Mouse (Mus musculus) stomach, embryonic 16.5 days (tissue): Measurements from ENCODE around the gene Por. TPM values are rescaled to one million over a fixed set of nuclear protein-coding genes. Genes with fewer than 3 reads are reported as not detected.

Source experiments
- ATAC-seq: fragments of 200-750 bp; cut with Nextera tagmentation; 2 replicates; pipeline ENCODE4 v1.8.0; 2017; ENCODE audit warnings: moderate number of reproducible peaks, moderate TSS enrichment; ENCODE audit not compliant: insufficient read depth, low FRiP score
- H3K27ac ChIP-seq: fragments of 300-500 bp; sonication (generic); 2 replicates; pipeline ENCODE4 v1.5.1; 2014; ENCODE audit warnings: low read length
- H3K27me3 ChIP-seq: fragments of 300-500 bp; sonication (generic); 2 replicates; pipeline ENCODE4 v1.6.1; 2014; ENCODE audit warnings: low read length, control low read depth, mixed read lengths; ENCODE audit not compliant: control insufficient read depth, insufficient read depth
- H3K36me3 ChIP-seq: fragments of 300-500 bp; sonication (generic); 2 replicates; pipeline ENCODE4 v1.6.1; 2014; ENCODE audit warnings: low read length; ENCODE audit not compliant: control insufficient read depth, insufficient read depth
- H3K4me1 ChIP-seq: fragments of 300-500 bp; sonication (generic); 2 replicates; pipeline ENCODE4 v1.6.1; 2014; ENCODE audit warnings: low read length, control low read depth, mixed read lengths; ENCODE audit not compliant: control insufficient read depth, insufficient read depth
- H3K4me2 ChIP-seq: fragments of 300-500 bp; sonication (generic); 2 replicates; pipeline ENCODE4 v1.6.1; 2014; ENCODE audit warnings: low read depth, low read length, mixed read lengths
- H3K4me3 ChIP-seq: fragments of 300-500 bp; sonication (generic); replicated peaks from 2 replicates; pipeline ENCODE4 v1.5.1; 2014; ENCODE audit warnings: mild to moderate bottlenecking, low read length
- H3K9ac ChIP-seq: fragments of 300-500 bp; sonication (generic); 2 replicates; pipeline ENCODE4 v1.6.1; 2014; ENCODE audit warnings: low read length
- H3K9me3 ChIP-seq: fragments of 300-500 bp; sonication (generic); replicated peaks from 2 replicates; pipeline ENCODE4 v1.6.1; 2016; ENCODE audit warnings: low read length, control low read depth; ENCODE audit not compliant: control insufficient read depth
- WGBS: fragments of 180-500 bp; shearing (Covaris S2); extraction: QIAGEN DNeasy Blood & Tissue Kit; methylation state at CpG from one replicate; pipeline ENCODE4 v1.1.7; 2014; 5-methylcytosine and 5-hydroxymethylcytosine counted together
- polyA plus RNA-seq: library from polyadenylated mRNA; unstranded; fragments of >200 nt; fragmentation: Nextera tagmentation; extraction: Ambion mirVana; gene quantifications from 2 replicates; pipeline ENCODE4 v1.2.1, GENCODE M21; 2015

Por gene
- polyA plus RNA-seq, 1 experiment from 2014 or later, result 136 TPM

DNA sequence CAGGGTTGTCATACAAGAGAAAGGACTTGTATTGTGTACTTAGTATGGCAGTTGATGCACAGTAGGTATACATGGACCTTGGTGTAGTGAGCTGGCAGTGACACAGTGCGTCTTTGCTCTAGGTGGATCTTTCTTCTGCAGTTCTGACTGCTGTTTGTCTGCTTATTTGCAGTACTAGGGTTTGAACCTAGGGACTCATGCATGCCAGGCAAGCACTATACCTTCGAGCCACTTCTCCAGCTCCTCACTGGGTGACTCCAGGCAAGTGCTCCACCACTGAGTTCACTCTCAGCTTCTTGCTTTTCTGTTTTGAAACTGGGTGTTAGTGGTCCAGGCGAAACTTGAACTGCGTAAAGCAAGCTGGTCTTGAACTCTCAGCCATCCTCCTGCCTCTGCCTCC, 31.8 kb downstream of the Por start:
- Histone ChIP-seq H3K4me3 (no peak overlapping the region), H3K36me3 (no peaks in the 10 kb centered on the region), H3K9ac (no peak overlapping the region), H3K4me1 (peaks cover 7% of the 10 kb centered on the region; the same call in 1 of the 2 replicates), H3K27ac (no peak overlapping the region), H3K9me3 (no peaks in the 10 kb centered on the region), H3K4me2 (no peak overlapping the region), H3K27me3 (no peaks in the 10 kb centered on the region)
- no peak for ATAC-seq
- 95% methylated on average over 4 of the region's 4 CpGs for WGBS

DNA sequence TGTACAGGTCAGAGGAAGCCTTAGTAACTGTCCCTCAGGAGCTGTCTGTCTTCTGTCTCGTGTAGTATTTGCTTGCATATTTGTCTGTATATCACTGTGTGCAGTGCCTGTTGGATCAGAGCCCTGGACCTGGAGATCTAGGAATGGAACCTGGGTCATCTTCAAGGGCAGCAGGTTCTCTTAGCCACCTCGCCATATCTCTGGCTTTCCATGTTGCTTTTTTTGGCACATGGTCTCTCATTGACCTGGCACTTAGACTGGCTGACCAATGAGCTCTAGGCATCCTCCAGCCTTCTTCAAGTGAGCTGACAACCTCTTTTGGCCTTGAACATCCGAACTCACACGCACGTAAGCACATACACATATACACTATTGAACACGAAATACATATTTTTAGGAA, 32.4 kb downstream of the Por start:
- no peaks in the 10 kb centered on the region for H3K36me3 ChIP-seq
- 86% methylated on average over 6 of the region's 6 CpGs for WGBS
- H3K27ac ChIP-seq, result peak overlapping the region; percentile 44; the same call in 1 of the 2 replicates
- H3K9ac ChIP-seq, result no peak overlapping the region
- H3K4me2 ChIP-seq, result no peak overlapping the region
- no peak overlapping the region for H3K4me3 ChIP-seq
- no peaks in the 10 kb centered on the region for H3K9me3 ChIP-seq
- H3K27me3 ChIP-seq, result no peaks in the 10 kb centered on the region
- no peak for ATAC-seq
- H3K4me1 ChIP-seq, result peaks cover 7% of the 10 kb centered on the region; the same call in 1 of the 2 replicates

DNA sequence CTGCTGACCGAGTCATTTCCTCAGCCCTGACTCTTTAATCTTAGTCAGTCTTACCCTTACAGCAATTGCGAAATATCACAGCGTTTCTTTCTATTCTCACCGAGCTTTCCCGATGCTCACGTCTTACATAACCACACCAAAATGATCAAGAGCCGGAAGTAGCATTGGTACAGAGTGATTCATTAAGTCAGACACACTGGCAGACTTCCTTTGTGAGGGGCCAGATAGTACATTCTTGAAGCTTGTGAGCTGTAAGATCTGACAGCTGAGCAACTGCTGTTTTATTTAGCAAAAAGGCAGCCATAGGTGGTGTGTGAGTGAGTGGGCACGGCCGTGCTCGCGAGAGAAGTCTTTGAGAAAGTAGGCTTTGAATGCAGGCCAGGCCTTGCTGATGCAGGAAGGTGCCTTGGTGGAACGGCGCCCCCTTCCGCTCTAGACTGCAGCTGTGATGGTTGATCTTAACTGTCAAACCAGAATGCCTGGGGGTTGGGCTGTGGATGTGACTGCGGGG, 32.9 kb downstream of the Por start:
- ATAC-seq, result 0 out of 2 replicates have a peak, but pooled peaks have one; percentile 29
- H3K27ac ChIP-seq, result peak overlapping the region; percentile 44
- H3K9me3 ChIP-seq, result no peaks in the 10 kb centered on the region
- H3K9ac ChIP-seq, result no peak overlapping the region
- H3K4me1 ChIP-seq, result peaks cover 7% of the 10 kb centered on the region; the same call in 1 of the 2 replicates
- H3K36me3 ChIP-seq, result no peaks in the 10 kb centered on the region
- no peak overlapping the region for H3K4me2 ChIP-seq
- 59% methylated on average over 15 of the region's 15 CpGs for WGBS
- no peak overlapping the region for H3K4me3 ChIP-seq
- no peaks in the 10 kb centered on the region for H3K27me3 ChIP-seq

DNA sequence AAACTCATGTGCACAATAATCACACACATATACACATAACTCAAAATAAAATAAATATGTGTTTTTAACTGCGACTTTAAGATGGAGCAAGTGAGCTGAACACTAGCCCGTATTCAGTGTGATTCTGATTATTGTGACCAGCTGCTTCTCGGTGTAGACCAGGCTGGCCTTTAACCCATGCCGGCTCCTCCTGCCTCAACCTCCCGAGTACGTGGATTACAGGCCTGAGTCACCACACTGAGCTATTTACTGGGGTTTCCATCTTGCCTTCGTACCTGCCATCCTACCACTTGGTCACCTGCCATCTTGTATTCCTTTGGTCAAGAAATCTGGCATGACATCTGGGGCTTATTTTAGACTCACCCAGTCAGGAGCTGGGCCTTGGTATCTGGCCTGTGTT, 33.6 kb downstream of the Por start:
- Histone ChIP-seq H3K9me3 (no peaks in the 10 kb centered on the region), H3K27ac (no peak overlapping the region)
- no peak for ATAC-seq

DNA sequence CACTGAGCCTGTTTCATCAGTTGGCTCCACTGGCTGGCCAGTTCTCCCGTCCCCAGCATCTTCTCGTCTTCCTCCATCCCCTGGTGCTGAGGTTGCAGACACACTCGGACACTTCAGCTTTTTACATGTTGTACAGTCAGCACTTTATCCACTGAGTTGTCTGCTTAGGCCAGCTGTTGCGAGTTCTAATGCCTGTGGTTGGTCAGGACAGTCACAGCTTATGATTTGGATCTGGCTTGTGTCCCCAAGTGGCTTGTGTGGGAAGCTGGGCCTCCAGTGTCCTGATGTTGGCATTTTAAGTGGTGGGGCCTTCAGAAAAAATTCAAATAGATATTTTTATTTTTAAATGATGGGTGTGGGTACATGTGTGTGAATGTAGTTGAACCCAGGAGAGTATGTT, 35.5 kb downstream of the Por start:
- H3K4me2 ChIP-seq, result no peak overlapping the region
- H3K36me3 ChIP-seq, result no peaks in the 10 kb centered on the region
- H3K4me3 ChIP-seq, result no peak overlapping the region
- ATAC-seq, result no peak
- no peak overlapping the region for H3K27ac ChIP-seq
- H3K4me1 ChIP-seq, result peaks cover 7% of the 10 kb centered on the region; the same call in 1 of the 2 replicates
- no peak overlapping the region for H3K9ac ChIP-seq
- H3K9me3 ChIP-seq, result no peaks in the 10 kb centered on the region
- WGBS, result 87% methylated on average over 4 of the region's 4 CpGs
- no peaks in the 10 kb centered on the region for H3K27me3 ChIP-seq

More for the DNA sequence above, 33.6 kb downstream of the Por start:
- Histone ChIP-seq H3K4me1 (peaks cover 7% of the 10 kb centered on the region; the same call in 1 of the 2 replicates), H3K27me3 (no peaks in the 10 kb centered on the region), H3K4me2 (no peak overlapping the region), H3K4me3 (no peak overlapping the region), H3K36me3 (no peaks in the 10 kb centered on the region), H3K9ac (no peak overlapping the region)
- 92% methylated on average over 7 of the region's 7 CpGs for WGBS

DNA sequence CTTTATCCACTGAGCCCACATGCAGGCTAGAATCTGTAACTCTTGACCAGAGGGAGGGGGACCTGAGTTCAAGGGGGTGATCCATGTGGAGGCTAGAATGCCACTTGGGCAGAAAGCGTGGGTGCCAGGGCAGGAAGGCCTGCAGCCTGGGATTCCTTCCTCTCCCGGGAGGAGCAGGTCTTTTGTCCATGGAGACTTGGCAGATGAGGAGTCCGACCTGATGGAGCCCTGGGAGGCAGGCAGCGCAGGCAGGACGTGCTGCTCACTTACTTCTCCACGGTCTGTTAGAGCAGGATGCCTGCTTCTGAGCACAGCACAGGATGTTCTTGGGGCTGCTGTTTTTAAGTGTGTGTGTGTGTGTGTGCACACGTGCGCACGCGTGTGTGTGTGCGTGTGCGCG, 37.2 kb downstream of the Por start:
- Histone ChIP-seq H3K4me1 (peaks cover 7% of the 10 kb centered on the region; the same call in 1 of the 2 replicates), H3K27me3 (no peaks in the 10 kb centered on the region), H3K4me3 (no peak overlapping the region), H3K4me2 (no peak overlapping the region), H3K27ac (no peak overlapping the region), H3K36me3 (no peaks in the 10 kb centered on the region), H3K9ac (no peak overlapping the region), H3K9me3 (no peaks in the 10 kb centered on the region)
- WGBS, result 97% methylated on average over 13 of the region's 13 CpGs
- no peak for ATAC-seq

DNA sequence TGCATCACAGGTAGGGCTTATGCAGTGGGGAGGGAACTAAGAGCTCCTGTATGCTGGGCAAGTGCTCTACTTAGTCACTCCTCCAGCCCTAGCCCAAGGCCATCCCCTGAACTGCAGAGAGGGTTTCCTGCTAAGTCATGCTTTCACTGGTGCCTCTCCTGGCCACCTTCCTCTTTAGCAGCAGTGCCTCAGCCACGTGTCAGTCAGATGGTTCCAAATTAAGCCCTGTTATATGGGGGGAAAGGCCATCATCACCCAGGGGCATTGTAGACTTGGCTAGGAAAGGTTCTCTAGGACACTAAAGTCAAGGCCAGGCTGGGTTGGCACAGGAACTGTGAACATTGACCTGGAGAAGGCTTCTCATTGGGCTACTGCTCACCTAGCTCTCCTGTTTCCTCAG, 38.0 kb downstream of the Por start:
- H3K4me1 ChIP-seq, result peaks cover 9% of the 10 kb centered on the region
- no peaks in the 10 kb centered on the region for H3K27me3 ChIP-seq
- no peak overlapping the region for H3K4me2 ChIP-seq
- no peaks in the 10 kb centered on the region for H3K36me3 ChIP-seq
- H3K27ac ChIP-seq, result no peak overlapping the region
- no peaks in the 10 kb centered on the region for H3K9me3 ChIP-seq
- WGBS, result 60% methylated on average over 1 of the region's 1 CpGs
- H3K9ac ChIP-seq, result no peak overlapping the region
- ATAC-seq, result no peak
- no peak overlapping the region for H3K4me3 ChIP-seq

DNA sequence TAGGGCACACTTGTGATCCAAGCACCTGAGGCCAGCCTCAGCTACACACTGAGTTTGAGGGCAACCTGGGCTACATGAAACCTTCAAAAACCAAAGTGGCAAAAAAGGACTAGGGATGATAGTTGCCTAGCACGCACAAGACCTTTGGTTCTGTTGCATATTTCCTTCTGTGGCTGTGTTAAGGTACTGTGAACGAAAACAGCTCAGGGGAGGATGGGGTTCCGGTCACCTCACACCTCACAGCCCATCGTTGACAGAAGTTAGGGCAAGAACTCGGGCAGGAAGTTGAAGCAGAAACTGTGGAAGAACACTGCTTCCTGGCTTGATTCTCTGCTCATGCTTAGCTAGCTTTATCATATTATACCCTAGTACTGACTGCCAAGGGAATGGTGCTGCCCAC, 39.9 kb downstream of the Por start:
- ATAC-seq, result no peak
- peaks cover 19% of the 10 kb centered on the region for H3K4me1 ChIP-seq
- WGBS, result 95% methylated on average over 5 of the region's 5 CpGs

DNA sequence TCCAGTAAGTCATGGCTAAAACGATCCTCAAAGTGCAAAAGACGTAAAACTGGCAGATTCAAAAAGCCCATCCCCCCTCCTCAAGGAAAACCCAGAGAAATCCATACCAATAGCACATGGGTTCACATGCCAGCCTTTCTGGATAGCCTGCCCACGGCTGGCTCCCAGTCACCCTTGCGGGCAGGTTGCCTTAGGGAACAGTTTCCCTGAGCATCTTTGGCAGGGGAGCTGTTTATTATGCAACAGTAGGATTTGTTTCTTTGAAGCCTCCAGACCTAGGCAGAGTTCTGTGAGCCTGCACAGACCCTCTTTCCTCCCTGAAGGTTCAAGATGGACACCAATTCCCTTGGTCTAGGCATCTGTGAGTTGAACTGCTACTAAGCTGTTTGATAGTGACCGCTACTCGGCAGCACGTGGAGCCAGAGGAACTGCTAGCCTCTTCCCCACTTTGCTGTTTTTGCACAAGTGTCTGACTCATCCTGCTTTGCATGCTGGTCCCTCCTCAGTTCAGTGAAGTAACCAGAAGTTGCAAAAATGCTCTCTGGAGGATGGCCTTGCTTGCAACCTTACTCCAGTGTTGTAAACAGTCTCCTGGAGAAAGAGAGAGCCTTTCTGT, 40.9 kb downstream of the Por start:
- ATAC-seq, result no peak
- WGBS, result 86% methylated on average over 7 of the region's 7 CpGs

More for the DNA sequence above, 39.9 kb downstream of the Por start:
- Histone ChIP-seq H3K4me3 (no peak overlapping the region), H3K27ac (no peak overlapping the region), H3K9ac (no peak overlapping the region), H3K4me2 (no peak overlapping the region), H3K9me3 (no peaks in the 10 kb centered on the region), H3K36me3 (no peaks in the 10 kb centered on the region), H3K27me3 (no peaks in the 10 kb centered on the region)

More for the DNA sequence above, 40.9 kb downstream of the Por start:
- Histone ChIP-seq H3K4me1 (peaks cover 19% of the 10 kb centered on the region), H3K36me3 (no peaks in the 10 kb centered on the region), H3K4me2 (no peak overlapping the region), H3K9me3 (no peaks in the 10 kb centered on the region), H3K9ac (no peak overlapping the region), H3K27ac (no peak overlapping the region), H3K4me3 (no peak overlapping the region), H3K27me3 (no peaks in the 10 kb centered on the region)
